Mouse (Mus musculus) heart, embryonic 13.5 days (tissue): ENCODE measurements around the gene Taok3. TPM values are rescaled to one million over a fixed set of nuclear protein-coding genes. Genes with fewer than 3 reads are reported as not detected.
A peak's percentile ranks its signal among the peaks of the same experiment; 100 is the strongest.

Experiments used
- ATAC-seq: fragments of 200-750 bp; cut with Nextera tagmentation; 2 replicates; pipeline ENCODE4 v1.8.0; 2017; ENCODE audit warnings: moderate TSS enrichment; ENCODE audit not compliant: insufficient number of reproducible peaks, low FRiP score, low TSS enrichment; ENCODE audit errors: extremely low read depth
- H3K27ac ChIP-seq: fragments of 300-500 bp; sonication (generic); replicated peaks from 2 replicates; pipeline ENCODE4 v1.5.1; 2015; ENCODE audit warnings: moderate library complexity, mild to moderate bottlenecking, inconsistent platforms
- H3K27me3 ChIP-seq: fragments of 300-500 bp; sonication (generic); replicated peaks from 2 replicates; pipeline ENCODE4 v1.6.1; 2015; ENCODE audit warnings: mild to moderate bottlenecking, inconsistent platforms
- H3K36me3 ChIP-seq: fragments of 300-500 bp; sonication (generic); 2 replicates; pipeline ENCODE4 v1.6.1; 2015; ENCODE audit warnings: mild to moderate bottlenecking, inconsistent platforms
- H3K4me1 ChIP-seq: fragments of 300-500 bp; sonication (generic); 2 replicates; pipeline ENCODE4 v1.6.1; 2015; ENCODE audit warnings: inconsistent platforms
- H3K4me2 ChIP-seq: fragments of 300-500 bp; sonication (generic); 2 replicates; pipeline ENCODE4 v1.6.1; 2015; ENCODE audit warnings: inconsistent platforms, mild to moderate bottlenecking, moderate library complexity
- H3K4me3 ChIP-seq: fragments of 300-500 bp; sonication (generic); 2 replicates; pipeline ENCODE4 v1.5.1; 2015; ENCODE audit warnings: moderate library complexity, mild to moderate bottlenecking, inconsistent platforms
- H3K9ac ChIP-seq: fragments of 300-500 bp; sonication (generic); 2 replicates; pipeline ENCODE4 v1.6.1; 2015; ENCODE audit warnings: inconsistent platforms, mild to moderate bottlenecking, moderate library complexity
- H3K9me3 ChIP-seq: fragments of 300-500 bp; sonication (generic); 2 replicates; pipeline ENCODE4 v1.6.1; 2016; ENCODE audit warnings: inconsistent platforms
- WGBS: fragments of 180-500 bp; shearing (Covaris S2); methylation state at CpG from one replicate; pipeline ENCODE4 v1.1.7; 2015; ENCODE audit warnings: mixed read lengths; 5-methylcytosine and 5-hydroxymethylcytosine counted together
- polyA plus RNA-seq: library from polyadenylated mRNA; unstranded; fragments of >200 nt; fragmentation: Nextera tagmentation; extraction: Ambion mirVana; gene quantifications from 2 replicates; pipeline ENCODE4 v1.2.1, GENCODE M21; 2015

Taok3 gene
- polyA plus RNA-seq, 1 experiment from 2014 or later: 8.5 TPM

GRCm38 (mm10) chr5:117240321-117240731 is 120.4 kb downstream of the Taok3 start:
- Histone ChIP-seq H3K27ac (peak overlapping the region; percentile 74), H3K9ac (peak overlapping the region; percentile 80), H3K27me3 (no peaks in the 10 kb centered on the region), H3K36me3 (peaks cover 4% of the 10 kb centered on the region), H3K9me3 (no peaks in the 10 kb centered on the region), H3K4me2 (peak overlapping the region; percentile 74), H3K4me1 (peaks cover 18% of the 10 kb centered on the region), H3K4me3 (peak overlapping the region; percentile 56)
- no peak for ATAC-seq
- WGBS: 6% methylated on average over 12 of the region's 12 CpGs

- Histone ChIP-seq H3K9me3 (no peaks in the 10 kb centered on the region), H3K4me1 (peaks cover 18% of the 10 kb centered on the region), H3K4me2 (peak overlapping the region; percentile 74), H3K27ac (peak overlapping the region; percentile 74), H3K36me3 (peaks cover 4% of the 10 kb centered on the region; the same call in 1 of the 2 replicates), H3K27me3 (no peaks in the 10 kb centered on the region), H3K9ac (peak overlapping the region; percentile 80), H3K4me3 (peak overlapping the region; percentile 56)
- 5% methylated on average over 32 of the region's 32 CpGs for WGBS
- ATAC-seq: no peak
Measured at GRCm38 (mm10) chr5:117240761-117241322, 120.9 kb downstream of the Taok3 start.

- Histone ChIP-seq H3K4me1 (peaks cover 18% of the 10 kb centered on the region), H3K4me3 (peak overlapping the region; percentile 56), H3K27ac (no peak overlapping the region), H3K4me2 (peak overlapping the region; percentile 74), H3K36me3 (peaks cover 4% of the 10 kb centered on the region; the same call in 1 of the 2 replicates), H3K27me3 (no peaks in the 10 kb centered on the region), H3K9ac (0 out of 2 replicates have a peak overlapping the region, but pooled peaks have one; percentile 28), H3K9me3 (no peaks in the 10 kb centered on the region)
- WGBS: 56% methylated on average over 11 of the region's 16 CpGs
- no peak for ATAC-seq
Measured at GRCm38 (mm10) chr5:117241935-117242531, 122.1 kb downstream of the Taok3 start.

- peak overlapping the region; percentile 75 for H3K9ac ChIP-seq
- WGBS: 33% methylated on average over 22 of the region's 22 CpGs
- H3K9me3 ChIP-seq: no peaks in the 10 kb centered on the region
- H3K36me3 ChIP-seq: peaks cover 4% of the 10 kb centered on the region; the same call in 1 of the 2 replicates
- peak overlapping the region; percentile 74 for H3K4me2 ChIP-seq
- H3K4me1 ChIP-seq: peaks cover 19% of the 10 kb centered on the region
- peak overlapping the region; percentile 48 for H3K4me3 ChIP-seq
- H3K27me3 ChIP-seq: no peaks in the 10 kb centered on the region
- no peak for ATAC-seq
- no peak overlapping the region for H3K27ac ChIP-seq
Measured at GRCm38 (mm10) chr5:117242671-117243478, 122.9 kb downstream of the Taok3 start.

GRCm38 (mm10) chr5:117245170-117245569 is 125.2 kb downstream of the Taok3 start:
- 88% methylated on average over 8 of the region's 8 CpGs for WGBS
- H3K27me3 ChIP-seq: no peaks in the 10 kb centered on the region

GRCm38 (mm10) chr5:117248351-117248750 is 128.4 kb downstream of the Taok3 start:
- H3K4me2 ChIP-seq: no peak overlapping the region
- H3K36me3 ChIP-seq: peaks cover 18% of the 10 kb centered on the region
- H3K27ac ChIP-seq: no peak overlapping the region
- H3K9me3 ChIP-seq: no peaks in the 10 kb centered on the region
- no peak for ATAC-seq
- H3K4me1 ChIP-seq: peaks cover 10% of the 10 kb centered on the region
- peak overlapping the region; percentile 48 for H3K9ac ChIP-seq
- H3K27me3 ChIP-seq: no peaks in the 10 kb centered on the region
- no peak overlapping the region for H3K4me3 ChIP-seq
- 21% methylated on average over 10 of the region's 10 CpGs for WGBS

More at GRCm38 (mm10) chr5:117245170-117245569, 125.2 kb downstream of the Taok3 start:
- Histone ChIP-seq H3K36me3 (peaks cover 4% of the 10 kb centered on the region; the same call in 1 of the 2 replicates), H3K27ac (no peak overlapping the region), H3K9ac (no peak overlapping the region), H3K4me2 (no peak overlapping the region), H3K4me3 (no peak overlapping the region), H3K4me1 (peaks cover 28% of the 10 kb centered on the region), H3K9me3 (no peaks in the 10 kb centered on the region)
- ATAC-seq: no peak

GRCm38 (mm10) chr5:117250796-117251195 is 130.9 kb downstream of the Taok3 start:
- WGBS: 70% methylated on average over 23 of the region's 24 CpGs
- Histone ChIP-seq H3K4me2 (no peak overlapping the region), H3K36me3 (peaks cover 20% of the 10 kb centered on the region), H3K4me1 (peaks cover 10% of the 10 kb centered on the region), H3K4me3 (no peak overlapping the region), H3K9ac (no peak overlapping the region), H3K27ac (no peak overlapping the region), H3K27me3 (no peaks in the 10 kb centered on the region), H3K9me3 (no peaks in the 10 kb centered on the region)
- no peak for ATAC-seq

- no peak; the same call in 1 of the 2 replicates for ATAC-seq
- WGBS: 92% methylated on average over 3 of the region's 3 CpGs
- no peak overlapping the region for H3K4me2 ChIP-seq
- H3K4me1 ChIP-seq: peaks cover 10% of the 10 kb centered on the region
- H3K9me3 ChIP-seq: no peaks in the 10 kb centered on the region
- H3K9ac ChIP-seq: no peak overlapping the region
- H3K4me3 ChIP-seq: no peak overlapping the region
- H3K36me3 ChIP-seq: peaks cover 30% of the 10 kb centered on the region
- no peaks in the 10 kb centered on the region for H3K27me3 ChIP-seq
- H3K27ac ChIP-seq: no peak overlapping the region
Measured at GRCm38 (mm10) chr5:117251763-117252162, 131.8 kb downstream of the Taok3 start.

- no peak overlapping the region for H3K4me3 ChIP-seq
- H3K27ac ChIP-seq: no peak overlapping the region
- H3K36me3 ChIP-seq: peaks cover 52% of the 10 kb centered on the region
- no peak for ATAC-seq
- WGBS: 90% methylated on average over 15 of the region's 15 CpGs
- no peak overlapping the region for H3K9ac ChIP-seq
- no peaks in the 10 kb centered on the region for H3K9me3 ChIP-seq
- H3K4me1 ChIP-seq: no peaks in the 10 kb centered on the region
- H3K4me2 ChIP-seq: no peak overlapping the region
- H3K27me3 ChIP-seq: no peaks in the 10 kb centered on the region
Measured at GRCm38 (mm10) chr5:117258276-117258675, 138.3 kb downstream of the Taok3 start.

- no peak overlapping the region for H3K4me3 ChIP-seq
- WGBS: 74% methylated on average over 21 of the region's 21 CpGs
- 0 out of 2 replicates have a peak, but pooled peaks cover 5% of the 10 kb centered on the region for H3K9me3 ChIP-seq
- H3K4me2 ChIP-seq: no peak overlapping the region
- ATAC-seq: no peak
- peaks cover 45% of the 10 kb centered on the region for H3K36me3 ChIP-seq
- no peak overlapping the region for H3K9ac ChIP-seq
- no peaks in the 10 kb centered on the region for H3K4me1 ChIP-seq
- H3K27ac ChIP-seq: no peak overlapping the region
- H3K27me3 ChIP-seq: no peaks in the 10 kb centered on the region
Measured at GRCm38 (mm10) chr5:117263566-117263965, 143.6 kb downstream of the Taok3 start.

- H3K9ac ChIP-seq: no peak overlapping the region
- H3K4me1 ChIP-seq: no peaks in the 10 kb centered on the region
- H3K4me2 ChIP-seq: no peak overlapping the region
- no peak overlapping the region for H3K27ac ChIP-seq
- H3K4me3 ChIP-seq: no peak overlapping the region
- H3K9me3 ChIP-seq: 0 out of 2 replicates have a peak, but pooled peaks cover 5% of the 10 kb centered on the region
- no peak for ATAC-seq
- no peaks in the 10 kb centered on the region for H3K27me3 ChIP-seq
- WGBS: 43% methylated on average over 5 of the region's 5 CpGs
- peaks cover 40% of the 10 kb centered on the region for H3K36me3 ChIP-seq
Measured at GRCm38 (mm10) chr5:117264701-117265100, 144.8 kb downstream of the Taok3 start.
